Mouse (Mus musculus): ENCODE results near the gene Fastk.

DNA sequence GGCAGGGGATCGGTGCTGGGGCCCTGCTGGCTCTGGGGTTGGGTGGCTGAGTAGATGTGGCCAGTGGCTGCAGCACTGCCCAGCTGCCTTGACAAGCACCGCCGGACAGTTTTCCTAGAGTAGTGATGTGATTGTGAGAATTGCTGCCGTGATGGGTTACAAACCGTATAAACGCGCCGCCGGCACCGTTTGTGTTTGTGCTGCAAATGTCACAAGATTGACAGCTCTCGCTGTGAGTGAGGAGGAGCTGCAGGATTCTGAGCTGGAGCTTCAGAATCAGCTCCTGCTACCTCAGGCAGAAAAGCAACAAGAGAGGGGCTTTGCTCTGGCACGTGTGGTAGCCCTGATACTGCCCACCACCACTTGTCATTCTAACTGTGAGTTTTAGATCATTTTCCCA is 21.7 kb upstream of the Fastk start:
- no peak for TF ChIP-seq POLR2A (IDR thresholded peaks at IDR 0.05; ENCODE audit: borderline replicate concordance, control insufficient read depth, low read depth, low read length)
- no peak for TF ChIP-seq CTCF (IDR thresholded peaks at IDR 0.05; ENCODE audit: control insufficient read depth, insufficient read depth, low read length)

All from bone marrow, adult 2 months (tissue).